Mouse (Mus musculus): ENCODE data around the gene Mcam.

Gene Mcam

GRCm38 (mm10) chr9:44134101-44134850 is at the start of gene Mcam:
Mcam (plus strand) TSS chr9:44134469.
- DNase-seq (ENCODE audit: extremely low spot score): peak; percentile 69

GRCm38 (mm10) chr9:44084659-44085229 is 49.5 kb upstream of the Mcam start:
- DNase-seq (ENCODE audit: extremely low spot score): peak; percentile 97

- DNase-seq (ENCODE audit: extremely low spot score): no peak
These were observed 49.0 kb upstream of the Mcam start for GRCm38 (mm10) chr9:44085276-44085675.

- no peak for DNase-seq (ENCODE audit: extremely low spot score)
These were observed 48.3 kb upstream of the Mcam start for GRCm38 (mm10) chr9:44085741-44086665.

GRCm38 (mm10) chr9:44086960-44087359 is 47.3 kb upstream of the Mcam start:
- no peak for DNase-seq (ENCODE audit: extremely low spot score)

GRCm38 (mm10) chr9:44087761-44088455 is 46.4 kb upstream of the Mcam start:
- peak; percentile 15 for DNase-seq (ENCODE audit: extremely low spot score)

- DNase-seq (ENCODE audit: extremely low spot score): no peak
These were observed 45.2 kb upstream of the Mcam start for GRCm38 (mm10) chr9:44088877-44089608.

- peak; percentile 80 for DNase-seq (ENCODE audit: extremely low spot score)
These were observed 40.4 kb upstream of the Mcam start for GRCm38 (mm10) chr9:44093612-44094503.

- DNase-seq (ENCODE audit: extremely low spot score): no peak
These were observed 39.5 kb upstream of the Mcam start for GRCm38 (mm10) chr9:44094737-44095136.

- DNase-seq (ENCODE audit: extremely low spot score): no peak
These were observed 38.5 kb upstream of the Mcam start for GRCm38 (mm10) chr9:44095781-44096180.

GRCm38 (mm10) chr9:44096536-44096935 is 37.7 kb upstream of the Mcam start:
- DNase-seq (ENCODE audit: extremely low spot score): no peak

- no peak for DNase-seq (ENCODE audit: extremely low spot score)
These were observed 32.8 kb upstream of the Mcam start, which contains the start of gene Mfrp for GRCm38 (mm10) chr9:44101490-44101889. Mfrp (plus strand) TSS chr9:44101729.

- no peak for DNase-seq (ENCODE audit: extremely low spot score)
These were observed 29.4 kb upstream of the Mcam start for GRCm38 (mm10) chr9:44104881-44105280.

GRCm38 (mm10) chr9:44105781-44106180 is 28.5 kb upstream of the Mcam start:
- no peak for DNase-seq (ENCODE audit: extremely low spot score)

GRCm38 (mm10) chr9:44106182-44106581 is 28.1 kb upstream of the Mcam start:
- no peak for DNase-seq (ENCODE audit: extremely low spot score)

GRCm38 (mm10) chr9:44106596-44106995 is 27.7 kb upstream of the Mcam start:
- no peak for DNase-seq (ENCODE audit: extremely low spot score)

- no peak for DNase-seq (ENCODE audit: extremely low spot score)
These were observed 27.2 kb upstream of the Mcam start, which contains the start of gene C1qtnf5 for GRCm38 (mm10) chr9:44107110-44107509. C1qtnf5 (plus strand) TSS chr9:44107245.

- peak; percentile 54 for DNase-seq (ENCODE audit: extremely low spot score)
These were observed 26.6 kb upstream of the Mcam start for GRCm38 (mm10) chr9:44107557-44108179.

GRCm38 (mm10) chr9:44108269-44109055 is 25.8 kb upstream of the Mcam start:
- no peak for DNase-seq (ENCODE audit: extremely low spot score)
